Mouse (Mus musculus): ENCODE measurements around the gene Cnnm2. TPM values are rescaled to one million over a fixed set of nuclear protein-coding genes. Genes with fewer than 3 reads are reported as not detected.
"Not testable (repeated sequence)": the region's sequence is repeated elsewhere in the genome, so short reads cannot be mapped to it uniquely, and the experiment has no call there.

Gene Cnnm2
- polyA plus RNA-seq, 1 experiment = 8.1 TPM

GRCm38 (mm10) chr19:46777928-46778680, 16.7 kb downstream of the Cnnm2 start:
- Histone ChIP-seq H3K27me3 (ENCODE audit: control insufficient read depth, insufficient read depth, insufficient read length) (no peaks in the 10 kb centered on the region), H3K79me2 (ENCODE audit: control insufficient read depth, insufficient read depth) (no peaks in the 10 kb centered on the region), H3ac (ENCODE audit: control insufficient read depth, insufficient read length) (no peak overlapping the region), H3K4me3 (no peak overlapping the region), H3K36me3 (ENCODE audit: control insufficient read depth, insufficient read depth) (no peaks in the 10 kb centered on the region), H3K4me2 (ENCODE audit: low read depth) (no peak overlapping the region)
- TF ChIP-seq MAX (IDR thresholded peaks at IDR 0.05; ENCODE audit: low read depth) = no peak

GRCm38 (mm10) chr19:46779130-46779529, 17.7 kb downstream of the Cnnm2 start:
- H3K79me2 ChIP-seq (ENCODE audit: control insufficient read depth, insufficient read depth); H3K27me3 ChIP-seq (ENCODE audit: control insufficient read depth, insufficient read depth, insufficient read length); H3K4me2 ChIP-seq (ENCODE audit: low read depth); H3K36me3 ChIP-seq (ENCODE audit: control insufficient read depth, insufficient read depth); H3K4me3 ChIP-seq; H3ac ChIP-seq (ENCODE audit: control insufficient read depth, insufficient read length): not testable (repeated sequence)

GRCm38 (mm10) chr19:46784038-46784437, 22.6 kb downstream of the Cnnm2 start:
- no peak overlapping the region for H3K4me3 ChIP-seq
- no peaks in the 10 kb centered on the region for H3K27me3 ChIP-seq (ENCODE audit: control insufficient read depth, insufficient read depth, insufficient read length)
- no peaks in the 10 kb centered on the region for H3K79me2 ChIP-seq (ENCODE audit: control insufficient read depth, insufficient read depth)
- H3K36me3 ChIP-seq (ENCODE audit: control insufficient read depth, insufficient read depth) = no peaks in the 10 kb centered on the region
- no peak overlapping the region for H3ac ChIP-seq (ENCODE audit: control insufficient read depth, insufficient read length)
- TF ChIP-seq MAX (IDR thresholded peaks at IDR 0.05; ENCODE audit: low read depth) (no peak), POLR2A (IDR thresholded peaks at IDR 0.05; ENCODE audit: insufficient read length, low read depth) (no peak), MYOD1 (IDR thresholded peaks at IDR 0.05; ENCODE audit: control insufficient read depth in 1 of 3, insufficient read length in 2 of 3, low read depth in 2 of 3) (no peak), TCF3 (IDR thresholded peaks at IDR 0.05; ENCODE audit: insufficient read length, low read depth) (no peak), USF1 (IDR thresholded peaks at IDR 0.05; ENCODE audit: low read depth) (no peak), REST (IDR thresholded peaks at IDR 0.05; ENCODE audit: insufficient read depth, insufficient read length) (no peak), MYOG (IDR thresholded peaks at IDR 0.05; ENCODE audit: control insufficient read depth in 1 of 3, insufficient read depth in 1 of 3, insufficient read length in 2 of 3, low read depth in 2 of 3) (no peak), CEBPB (IDR thresholded peaks at IDR 0.05; ENCODE audit: insufficient read depth, poor library complexity, severe bottlenecking) (no peak), SRF (IDR thresholded peaks at IDR 0.05; ENCODE audit: control insufficient read depth, insufficient read length, low read depth) (no peak), TCF12 (IDR thresholded peaks at IDR 0.05; ENCODE audit: insufficient read depth, poor library complexity, severe bottlenecking) (no peak), E2F4 (IDR thresholded peaks at IDR 0.05; ENCODE audit: insufficient read depth) (no peak), POLR2AphosphoS2 (IDR thresholded peaks at IDR 0.05; ENCODE audit: insufficient read length, low read depth) (no peak)
- H3K4me2 ChIP-seq (ENCODE audit: low read depth) = no peak overlapping the region

- Histone ChIP-seq H3K4me3 (no peak overlapping the region), H3K36me3 (ENCODE audit: control insufficient read depth, insufficient read depth) (no peaks in the 10 kb centered on the region), H3K79me2 (ENCODE audit: control insufficient read depth, insufficient read depth) (no peaks in the 10 kb centered on the region), H3K27me3 (ENCODE audit: control insufficient read depth, insufficient read depth, insufficient read length) (no peaks in the 10 kb centered on the region), H3K4me2 (ENCODE audit: low read depth) (no peak overlapping the region), H3ac (ENCODE audit: control insufficient read depth, insufficient read length) (no peak overlapping the region)
- TF ChIP-seq MYOG (IDR thresholded peaks at IDR 0.05; ENCODE audit: control insufficient read depth in 1 of 3, insufficient read depth in 1 of 3, insufficient read length in 2 of 3, low read depth in 2 of 3) = no peak
- no peak for TF ChIP-seq SRF (IDR thresholded peaks at IDR 0.05; ENCODE audit: control insufficient read depth, insufficient read length, low read depth)
- no peak for TF ChIP-seq CEBPB (IDR thresholded peaks at IDR 0.05; ENCODE audit: insufficient read depth, poor library complexity, severe bottlenecking)
Observed at GRCm38 (mm10) chr19:46784502-46784901, 23.1 kb downstream of the Cnnm2 start.

GRCm38 (mm10) chr19:46785633-46786032, 24.2 kb downstream of the Cnnm2 start:
- Histone ChIP-seq H3K4me3 (no peak overlapping the region), H3K36me3 (ENCODE audit: control insufficient read depth, insufficient read depth) (no peaks in the 10 kb centered on the region), H3K27me3 (ENCODE audit: control insufficient read depth, insufficient read depth, insufficient read length) (no peaks in the 10 kb centered on the region), H3K79me2 (ENCODE audit: control insufficient read depth, insufficient read depth) (no peaks in the 10 kb centered on the region), H3K4me2 (ENCODE audit: low read depth) (no peak overlapping the region), H3ac (ENCODE audit: control insufficient read depth, insufficient read length) (no peak overlapping the region)
- TF ChIP-seq REST (IDR thresholded peaks at IDR 0.05; ENCODE audit: insufficient read depth, insufficient read length) = no peak
- no peak for TF ChIP-seq MYOG (IDR thresholded peaks at IDR 0.05; ENCODE audit: control insufficient read depth in 1 of 3, insufficient read depth in 1 of 3, insufficient read length in 2 of 3, low read depth in 2 of 3)
- no peak for TF ChIP-seq MAX (IDR thresholded peaks at IDR 0.05; ENCODE audit: low read depth)
- no peak for TF ChIP-seq E2F4 (IDR thresholded peaks at IDR 0.05; ENCODE audit: insufficient read depth)
- TF ChIP-seq POLR2AphosphoS2 (IDR thresholded peaks at IDR 0.05; ENCODE audit: insufficient read length, low read depth) = no peak
- no peak for TF ChIP-seq TCF12 (IDR thresholded peaks at IDR 0.05; ENCODE audit: insufficient read depth, poor library complexity, severe bottlenecking)
- TF ChIP-seq CEBPB (IDR thresholded peaks at IDR 0.05; ENCODE audit: insufficient read depth, poor library complexity, severe bottlenecking) = no peak
- TF ChIP-seq SRF (IDR thresholded peaks at IDR 0.05; ENCODE audit: control insufficient read depth, insufficient read length, low read depth) = no peak
- no peak for TF ChIP-seq TCF3 (IDR thresholded peaks at IDR 0.05; ENCODE audit: insufficient read length, low read depth)
- TF ChIP-seq USF1 (IDR thresholded peaks at IDR 0.05; ENCODE audit: low read depth) = no peak
- TF ChIP-seq MYOD1 (IDR thresholded peaks at IDR 0.05; ENCODE audit: control insufficient read depth in 1 of 3, insufficient read length in 2 of 3, low read depth in 2 of 3) = no peak
- TF ChIP-seq POLR2A (IDR thresholded peaks at IDR 0.05; ENCODE audit: insufficient read length, low read depth) = no peak
